Mouse (Mus musculus) C2C12 (cell line): ENCODE measurements around the gene Sh2b3. TPM values are rescaled to one million over a fixed set of nuclear protein-coding genes. Genes with fewer than 3 reads are reported as not detected.

ENCODE experiments used
- H3K27me3 ChIP-seq: one replicate; pipeline ENCODE4 v1.6.1; 2011; ENCODE audit not compliant: control insufficient read depth, insufficient read depth, insufficient read length
- H3K36me3 ChIP-seq: one replicate; pipeline ENCODE4 v1.6.1; 2011; ENCODE audit not compliant: control insufficient read depth, insufficient read depth
- H3K4me3 ChIP-seq: one replicate; pipeline ENCODE4 v1.5.1; 2011; ENCODE audit warnings: mild to moderate bottlenecking, control low read depth; ENCODE audit not compliant: poor library complexity, insufficient read depth, severe bottlenecking
- H3K79me2 ChIP-seq: one replicate; pipeline ENCODE4 v1.6.1; 2011; ENCODE audit not compliant: control insufficient read depth, insufficient read depth
- H3K79me3 ChIP-seq: one replicate; pipeline ENCODE4 v1.6.1; 2011; ENCODE audit warnings: low read depth, control low read depth
- H3ac ChIP-seq: one replicate; pipeline ENCODE3; 2011; ENCODE audit warnings: low read depth; ENCODE audit not compliant: control insufficient read depth, insufficient read length
- CEBPB ChIP-seq: IDR thresholded peaks from one replicate; pipeline ENCODE4 v1.6.1; 2011; ENCODE audit warnings: low read depth, mild to moderate bottlenecking, control low read depth, moderate library complexity
- CTCF ChIP-seq: IDR thresholded peaks from one replicate; pipeline ENCODE4 v1.5.1; 2011; ENCODE audit not compliant: control insufficient read depth, insufficient read depth, insufficient read length
- FOSL1 ChIP-seq: IDR thresholded peaks from one replicate; pipeline ENCODE4 v1.8.0; 2011; ENCODE audit warnings: mild to moderate bottlenecking, low read length; ENCODE audit not compliant: poor library complexity, insufficient read depth, severe bottlenecking
- MAX ChIP-seq: IDR thresholded peaks from one replicate; pipeline ENCODE4 v1.6.1; 2011; ENCODE audit warnings: mild to moderate bottlenecking, control low read depth
- MYOD1 ChIP-seq: IDR thresholded peaks from one replicate; pipeline ENCODE4 v1.6.1; 2011; ENCODE audit warnings: low read depth; ENCODE audit not compliant: control insufficient read depth, insufficient read length
- MYOG ChIP-seq: IDR thresholded peaks from one replicate; pipeline ENCODE4 v1.6.1; 2011; ENCODE audit not compliant: control insufficient read depth, insufficient read length; ENCODE audit errors: extremely low read depth
- USF1 ChIP-seq: IDR thresholded peaks from one replicate; pipeline ENCODE4 v1.6.1; 2011; ENCODE audit warnings: low read depth, mild to moderate bottlenecking, control low read depth, moderate library complexity
- polyA plus RNA-seq: library from polyadenylated mRNA; unstranded; fragments of >200 nt; fragmentation: generic; extraction: Trizol; gene quantifications from one replicate; pipeline ENCODE4 v1.2.1, GENCODE M21; 2012; ENCODE audit warnings: missing spikeins

Sh2b3 gene
- polyA plus RNA-seq, 1 experiment, result 46.2 TPM

GRCm38 (mm10) chr5:121808202-121808601, 29.2 kb downstream of the Sh2b3 start:
- H3K79me3 ChIP-seq, result peaks cover 4% of the 10 kb centered on the region
- H3K4me3 ChIP-seq, result no peak overlapping the region
- no peaks in the 10 kb centered on the region for H3K27me3 ChIP-seq
- peaks cover 47% of the 10 kb centered on the region for H3K36me3 ChIP-seq
- no peak overlapping the region for H3ac ChIP-seq
- H3K79me2 ChIP-seq, result peaks cover 22% of the 10 kb centered on the region
- TF ChIP-seq CEBPB, result no peak
- no peak for TF ChIP-seq MYOG
- TF ChIP-seq MAX, result no peak
- no peak for TF ChIP-seq USF1
- no peak for TF ChIP-seq MYOD1
- no peak for TF ChIP-seq CTCF
- no peak for TF ChIP-seq FOSL1

GRCm38 (mm10) chr5:121807186-121807585, 30.3 kb downstream of the Sh2b3 start:
- peaks cover 22% of the 10 kb centered on the region for H3K79me2 ChIP-seq
- peaks cover 47% of the 10 kb centered on the region for H3K36me3 ChIP-seq
- H3K27me3 ChIP-seq, result no peaks in the 10 kb centered on the region
- TF ChIP-seq FOSL1 (no peak), CEBPB (no peak), MAX (no peak), MYOG (no peak), USF1 (no peak), CTCF (no peak), MYOD1 (peak; percentile 96)
- H3K4me3 ChIP-seq, result no peak overlapping the region
- H3ac ChIP-seq, result no peak overlapping the region
- peaks cover 4% of the 10 kb centered on the region for H3K79me3 ChIP-seq

DNA sequence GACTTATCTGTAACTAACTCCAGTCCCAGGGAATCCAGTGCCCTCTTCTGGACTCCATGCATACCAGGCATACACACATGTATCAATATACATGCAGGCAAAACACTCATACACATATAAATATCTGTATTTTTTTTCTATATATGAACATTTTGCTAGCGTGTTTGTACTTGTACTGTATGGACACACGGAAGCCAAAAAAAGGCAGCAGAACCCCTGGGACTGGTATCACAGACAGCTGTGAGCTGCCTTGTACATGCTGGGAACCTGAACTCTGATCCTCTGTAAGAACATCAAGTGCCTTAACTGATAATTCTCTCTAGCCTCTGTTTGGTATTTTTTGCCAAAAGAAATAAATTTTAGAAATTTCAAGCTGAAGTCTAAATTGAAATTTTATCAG, 39.0 kb downstream of the Sh2b3 start:
- H3K36me3 ChIP-seq, result peaks cover 86% of the 10 kb centered on the region
- TF ChIP-seq MYOG, result no peak
- no peak for TF ChIP-seq FOSL1
- TF ChIP-seq CEBPB, result no peak
- no peak for TF ChIP-seq USF1
- no peak for TF ChIP-seq CTCF
- no peak for TF ChIP-seq MYOD1
- no peak for TF ChIP-seq MAX
- no peak overlapping the region for H3ac ChIP-seq
- no peak overlapping the region for H3K4me3 ChIP-seq
- no peaks in the 10 kb centered on the region for H3K79me3 ChIP-seq
- no peaks in the 10 kb centered on the region for H3K79me2 ChIP-seq
- no peaks in the 10 kb centered on the region for H3K27me3 ChIP-seq

DNA sequence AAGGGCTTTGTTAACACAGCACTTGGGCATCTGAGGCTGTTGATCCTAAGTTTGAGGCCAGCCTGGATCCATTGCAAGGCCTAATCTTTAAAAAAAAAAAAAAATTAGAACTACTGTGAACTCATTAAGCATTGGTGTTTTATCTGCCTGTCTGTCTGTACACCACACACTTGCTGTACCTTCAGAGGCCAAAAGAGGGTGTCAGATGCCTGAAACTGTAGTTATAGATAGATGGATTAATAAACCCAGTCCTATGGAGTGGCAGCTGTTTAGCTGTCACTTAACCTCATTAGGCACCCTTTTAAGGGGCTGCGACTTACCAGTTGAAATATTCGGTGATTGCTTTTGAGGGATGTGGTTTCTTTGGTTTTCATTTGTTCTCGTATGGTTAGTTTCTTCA, 41.6 kb downstream of the Sh2b3 start:
- TF ChIP-seq CEBPB (no peak), CTCF (no peak), MYOD1 (no peak), MAX (no peak), FOSL1 (no peak), MYOG (no peak), USF1 (no peak)
- no peaks in the 10 kb centered on the region for H3K79me2 ChIP-seq
- no peak overlapping the region for H3K4me3 ChIP-seq
- no peak overlapping the region for H3ac ChIP-seq
- H3K27me3 ChIP-seq, result no peaks in the 10 kb centered on the region
- H3K36me3 ChIP-seq, result peaks cover 90% of the 10 kb centered on the region
- H3K79me3 ChIP-seq, result no peaks in the 10 kb centered on the region

DNA sequence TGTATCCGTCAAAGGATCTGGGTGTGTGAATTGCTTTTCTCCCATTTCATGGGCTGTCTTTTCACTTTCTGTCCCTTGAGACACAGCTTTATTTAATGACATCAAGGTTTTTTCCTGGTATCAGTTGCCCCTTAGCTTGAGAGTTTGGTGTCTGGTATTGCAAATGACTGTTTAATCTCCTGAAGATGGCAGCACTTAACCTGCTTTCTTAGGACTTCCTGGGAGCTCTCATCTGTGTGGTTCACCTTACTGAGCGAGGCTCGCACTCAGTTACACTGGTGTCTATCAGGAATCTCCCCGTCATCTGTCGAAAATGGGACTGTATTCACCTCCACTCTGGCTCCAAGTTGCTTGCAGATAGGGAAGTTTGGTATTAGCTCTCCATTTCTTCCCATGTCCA, 46.4 kb downstream of the Sh2b3 start:
- no peak overlapping the region for H3K4me3 ChIP-seq
- no peaks in the 10 kb centered on the region for H3K27me3 ChIP-seq
- TF ChIP-seq MYOG (no peak), MYOD1 (no peak), CEBPB (no peak), USF1 (no peak), FOSL1 (no peak), MAX (no peak), CTCF (no peak)
- H3K36me3 ChIP-seq, result peaks cover 84% of the 10 kb centered on the region
- H3K79me2 ChIP-seq, result no peaks in the 10 kb centered on the region
- H3ac ChIP-seq, result no peak overlapping the region
- H3K79me3 ChIP-seq, result no peaks in the 10 kb centered on the region

GRCm38 (mm10) chr5:121783862-121784500, 53.5 kb downstream of the Sh2b3 start:
- Histone ChIP-seq H3K79me3 (no peaks in the 10 kb centered on the region), H3K27me3 (no peaks in the 10 kb centered on the region), H3K36me3 (peaks cover 64% of the 10 kb centered on the region), H3ac (no peak overlapping the region), H3K4me3 (no peak overlapping the region), H3K79me2 (no peaks in the 10 kb centered on the region)
- no peak for TF ChIP-seq MYOG
- no peak for TF ChIP-seq FOSL1
